Mouse (Mus musculus): ENCODE measurements around the gene Il2ra. TPM values are rescaled to one million over a fixed set of nuclear protein-coding genes. Genes with fewer than 3 reads are reported as not detected.
"Not testable (repeated sequence)": the region's sequence is repeated elsewhere in the genome, so short reads cannot be mapped to it uniquely, and the experiment has no call there.

The Il2ra gene
- total RNA-seq, 4 experiments from 2014 or later: 0.08 to 0.13 (median 0.09) TPM; not detected in 1

GRCm38 (mm10) chr2:11699905-11700304 lies 57.3 kb downstream of the Il2ra start:
- DNase-seq (ENCODE audit: low spot score in 2 of 2): no peak

GRCm38 (mm10) chr2:11705201-11706025 lies 62.8 kb downstream of the Il2ra start, which contains the start of gene Il15ra:
Il15ra (plus strand) TSS chr2:11705290.
- peak; percentile 20 to 46 for DNase-seq (ENCODE audit: low spot score in 2 of 2)

- DNase-seq (ENCODE audit: low spot score in 2 of 2): no peak
These were observed 63.6 kb downstream of the Il2ra start for GRCm38 (mm10) chr2:11706030-11706745.

GRCm38 (mm10) chr2:11706746-11707065 lies 64.1 kb downstream of the Il2ra start:
- peak in 1 of 2 experiments; percentile 9 for DNase-seq (ENCODE audit: low spot score in 2 of 2)

- DNase-seq (ENCODE audit: low spot score in 2 of 2): no peak
These were observed 65.9 kb downstream of the Il2ra start for GRCm38 (mm10) chr2:11708538-11708937.

- not testable (repeated sequence) for DNase-seq (ENCODE audit: low spot score in 2 of 2)
These were observed 67.5 kb downstream of the Il2ra start for GRCm38 (mm10) chr2:11710101-11710500.

- DNase-seq (ENCODE audit: low spot score in 2 of 2): no peak
These were observed 69.9 kb downstream of the Il2ra start for GRCm38 (mm10) chr2:11712483-11712990.

- DNase-seq (ENCODE audit: low spot score in 2 of 2): no peak
These were observed 70.4 kb downstream of the Il2ra start for GRCm38 (mm10) chr2:11713021-11713420.

GRCm38 (mm10) chr2:11714535-11714934 lies 71.9 kb downstream of the Il2ra start:
- DNase-seq (ENCODE audit: low spot score in 2 of 2): peak; percentile 41 to 47

- no peak for DNase-seq (ENCODE audit: low spot score in 2 of 2)
These were observed 76.0 kb downstream of the Il2ra start for GRCm38 (mm10) chr2:11718573-11718972.

- DNase-seq (ENCODE audit: low spot score in 2 of 2): no peak
These were observed 80.0 kb downstream of the Il2ra start for GRCm38 (mm10) chr2:11722564-11722963.

GRCm38 (mm10) chr2:11727574-11727973 lies 85.0 kb downstream of the Il2ra start:
- DNase-seq (ENCODE audit: low spot score in 2 of 2): no peak

- no peak for DNase-seq (ENCODE audit: low spot score in 2 of 2)
These were observed 86.5 kb downstream of the Il2ra start for GRCm38 (mm10) chr2:11729091-11729490.

- no peak for DNase-seq (ENCODE audit: low spot score in 2 of 2)
These were observed 90.4 kb downstream of the Il2ra start for GRCm38 (mm10) chr2:11732978-11733377.

GRCm38 (mm10) chr2:11735853-11736252 lies 93.2 kb downstream of the Il2ra start:
- no peak for DNase-seq (ENCODE audit: low spot score in 2 of 2)

GRCm38 (mm10) chr2:11738794-11739193 lies 96.2 kb downstream of the Il2ra start:
- no peak for DNase-seq (ENCODE audit: low spot score in 2 of 2)

- no peak for DNase-seq (ENCODE audit: low spot score in 2 of 2)
These were observed 97.0 kb downstream of the Il2ra start for GRCm38 (mm10) chr2:11739516-11740051.

Other genes with a start within 250 kb of the Il2ra start
- gene Pfkfb3, start 88.7 kb upstream of the Il2ra start, total RNA-seq (2022): 10 to 100 TPM; 42.5 to 50.7 (median 45.4) TPM
- 10 to 100 TPM; 77.7 to 95.8 (median 87.4) TPM for gene Rbm17, start 38.7 kb upstream of the Il2ra start, total RNA-seq (2022)
- not detected for gene Gm17490, start 16.5 kb upstream of the Il2ra start, total RNA-seq (2022)
- 10 to 100 TPM in 2 of 4 experiments, 1 to 10 TPM in 2; 7.1 to 14.0 (median 10.0) TPM for gene Il15ra, start 62.5 kb downstream of the Il2ra start, total RNA-seq (2022)
- gene Fbh1, start 134.8 kb downstream of the Il2ra start, total RNA-seq (2022): 10 to 100 TPM; 68.9 to 94.6 (median 72.0) TPM
- 10 to 100 TPM; 49.0 to 65.8 (median 61.4) TPM for gene Ankrd16, start 135.1 kb downstream of the Il2ra start, total RNA-seq (2022)

Data from layer of hippocampus, adult 8-10 months (tissue).